Mouse (Mus musculus): ENCODE results near the gene Csf3.
"Not testable (repeated sequence)": the region's sequence is repeated elsewhere in the genome, so short reads cannot be mapped to it uniquely, and the experiment has no call there.

- TF ChIP-seq CTCF, EP300 (IDR thresholded peaks at IDR 0.05; ENCODE audit: low read depth): not testable (repeated sequence)
These were observed 20.5 kb upstream of the Csf3 start for GRCm38 (mm10) chr11:98680595-98680994.
